Comparison of ENCODE assay signal across 28 mouse cellular contexts in genomic region chr13:109714581-109714980, GRCm38 (mm10).
"Had no signal": no experiment of that assay in that cellular context is flagged by ENCODE, and none has a peak within 500 bp of the region (broad histone marks: within the 10 kb centered on the region; RNA-seq: fewer than 3 reads in every experiment).

No protein-coding gene starts in this region.

- H3K36me3 ChIP-seq: limb, embryonic 10.5 days; limb, embryonic 12.5 days; limb, embryonic 13.5 days; limb, embryonic 15.5 days; lung, embryonic 15.5 days; midbrain, embryonic 10.5 days; midbrain, embryonic 12.5 days; midbrain, embryonic 13.5 days; midbrain, embryonic 15.5 days had no signal

- H3K4me3 ChIP-seq: left cerebral cortex, adult 2 months; limb, embryonic 10.5 days; limb, embryonic 12.5 days; limb, embryonic 13.5 days; limb, embryonic 15.5 days; liver, embryonic 12.5 days; liver, embryonic 13.5 days; liver, embryonic 15.5 days; lung, embryonic 15.5 days; megakaryocyte, embryonic 14.5 days; midbrain, embryonic 10.5 days; midbrain, embryonic 12.5 days; midbrain, embryonic 13.5 days; midbrain, embryonic 15.5 days had no signal

- H3K27ac ChIP-seq: left cerebral cortex, adult 2 months; limb, embryonic 10.5 days; limb, embryonic 12.5 days; limb, embryonic 13.5 days; limb, embryonic 15.5 days; liver, embryonic 12.5 days; liver, embryonic 13.5 days; liver, embryonic 14.5 days; liver, embryonic 15.5 days; lung, embryonic 15.5 days; macrophage; midbrain, embryonic 10.5 days; midbrain, embryonic 12.5 days; midbrain, embryonic 13.5 days; midbrain, embryonic 15.5 days had no signal

- H3K4me2 ChIP-seq: limb, embryonic 12.5 days; limb, embryonic 13.5 days; limb, embryonic 15.5 days; liver, embryonic 11.5 days; liver, embryonic 12.5 days; liver, embryonic 13.5 days; liver, embryonic 15.5 days; lung, embryonic 14.5 days; lung, embryonic 15.5 days; midbrain, embryonic 11.5 days; midbrain, embryonic 12.5 days; midbrain, embryonic 13.5 days; midbrain, embryonic 15.5 days had no signal

- H3K4me1 ChIP-seq: limb, embryonic 15.5 days; midbrain, embryonic 10.5 days; midbrain, embryonic 12.5 days; midbrain, embryonic 13.5 days; midbrain, embryonic 15.5 days had no signal

- DNase-seq: left cerebral cortex, postnatal 4 days; liver, embryonic 13.5 days; liver, postnatal 0 days; lung, adult 18-20 months; lung, adult 2 months; lung, embryonic 14.5 days; lung, postnatal 10 days; lung, postnatal 14 days; lung, postnatal 36 days; lung, postnatal 4 days; midbrain, embryonic 14.5 days had no signal

- H3K9ac ChIP-seq: limb, embryonic 12.5 days; limb, embryonic 13.5 days; limb, embryonic 15.5 days; liver, embryonic 12.5 days; liver, embryonic 13.5 days; liver, embryonic 14.5 days; liver, embryonic 15.5 days; liver, postnatal 0 days; lung, embryonic 14.5 days; lung, embryonic 15.5 days; midbrain, embryonic 12.5 days; midbrain, embryonic 13.5 days; midbrain, embryonic 15.5 days had no signal

- H3K27me3 ChIP-seq: limb, embryonic 12.5 days; limb, embryonic 13.5 days; limb, embryonic 15.5 days; liver, embryonic 12.5 days; liver, embryonic 13.5 days; liver, embryonic 15.5 days; lung, embryonic 15.5 days; megakaryocyte, embryonic 14.5 days; midbrain, embryonic 12.5 days; midbrain, embryonic 13.5 days; midbrain, embryonic 15.5 days had no signal
